Mouse (Mus musculus) erythroblast, embryonic 14.5 days (primary cell): ENCODE measurements around the gene Ccm2.

Source experiments
- GATA1 ChIP-seq: IDR thresholded peaks from 2 replicates; pipeline ENCODE4 v1.6.1; 2012; ENCODE audit warnings: low read length, inconsistent platforms, mixed read lengths
- TAL1 ChIP-seq: IDR thresholded peaks from 3 replicates; pipeline ENCODE4 v1.6.1; 2012; ENCODE audit warnings: low read length, inconsistent platforms, mixed read lengths

DNA sequence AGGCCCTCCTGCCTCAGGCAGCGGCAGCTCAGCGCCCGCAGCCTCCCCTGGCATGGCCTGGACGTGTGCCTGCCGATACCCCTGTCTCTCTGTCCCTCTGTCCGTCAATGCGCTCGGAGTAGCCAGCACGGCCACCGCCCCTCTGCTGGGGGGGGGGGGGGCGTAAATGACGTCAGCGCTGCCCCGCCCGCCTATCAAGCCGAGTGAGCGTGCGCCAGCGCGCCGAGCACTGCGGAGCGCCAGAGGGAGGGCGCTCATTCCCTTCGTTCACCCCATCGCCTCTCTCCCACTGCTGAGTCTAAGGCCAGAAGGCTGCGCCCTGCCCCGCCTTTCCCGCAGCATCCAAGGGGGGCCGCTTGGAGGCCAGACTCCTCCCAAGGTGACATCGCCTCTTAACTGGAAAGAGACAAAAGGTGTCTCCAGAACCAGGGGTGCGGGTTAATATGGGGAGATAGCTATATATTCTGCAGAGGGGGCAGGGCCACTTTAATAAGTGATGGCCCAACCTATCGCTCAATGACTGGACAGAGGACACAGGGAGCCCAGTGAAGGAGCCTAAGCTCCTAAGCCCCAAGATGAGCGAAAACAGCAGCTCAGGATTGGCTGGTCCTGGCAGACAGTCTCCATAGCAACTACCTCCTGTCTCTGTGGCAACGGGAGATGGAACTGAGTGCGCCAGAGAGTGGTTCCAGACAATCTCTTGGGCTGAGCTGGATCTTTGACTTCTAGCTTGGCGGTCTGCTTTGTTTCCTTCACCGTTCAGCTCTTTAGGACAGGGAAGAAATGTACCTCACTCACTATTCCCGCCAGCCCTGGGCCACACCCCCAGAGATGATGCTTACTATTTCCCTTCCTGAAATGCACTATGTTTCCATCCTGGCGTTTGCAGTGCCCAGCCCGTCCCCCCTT lies 59.1 kb downstream of the Ccm2 start, which contains the start of gene Nacad:
- TF ChIP-seq TAL1 = no peak
- no peak for TF ChIP-seq GATA1
